Mouse (Mus musculus) liver, postnatal 0 days (tissue): ENCODE data around the gene Acad11.

ENCODE experiments used
- CTCF ChIP-seq: sonication (generic); IDR thresholded peaks from 2 replicates; pipeline ENCODE4 v1.5.1; 2016; ENCODE audit warnings: antibody characterized with exemption, low read depth
- EP300 ChIP-seq: IDR thresholded peaks from 2 replicates; pipeline ENCODE4 v1.6.1; 2016; ENCODE audit warnings: antibody characterized with exemption, low read depth, mild to moderate bottlenecking

GRCm38 (mm10) chr9:104144314-104144996 lies 81.3 kb downstream of the Acad11 start:
- TF ChIP-seq CTCF (peak; percentile 65), EP300 (no peak)
